Mouse (Mus musculus): ENCODE results near the gene Zmiz1. TPM values are rescaled to one million over a fixed set of nuclear protein-coding genes. Genes with fewer than 3 reads are reported as not detected.

The Zmiz1 gene
- polyA plus RNA-seq, 1 experiment from 2014 or later: 37.0 TPM

DNA sequence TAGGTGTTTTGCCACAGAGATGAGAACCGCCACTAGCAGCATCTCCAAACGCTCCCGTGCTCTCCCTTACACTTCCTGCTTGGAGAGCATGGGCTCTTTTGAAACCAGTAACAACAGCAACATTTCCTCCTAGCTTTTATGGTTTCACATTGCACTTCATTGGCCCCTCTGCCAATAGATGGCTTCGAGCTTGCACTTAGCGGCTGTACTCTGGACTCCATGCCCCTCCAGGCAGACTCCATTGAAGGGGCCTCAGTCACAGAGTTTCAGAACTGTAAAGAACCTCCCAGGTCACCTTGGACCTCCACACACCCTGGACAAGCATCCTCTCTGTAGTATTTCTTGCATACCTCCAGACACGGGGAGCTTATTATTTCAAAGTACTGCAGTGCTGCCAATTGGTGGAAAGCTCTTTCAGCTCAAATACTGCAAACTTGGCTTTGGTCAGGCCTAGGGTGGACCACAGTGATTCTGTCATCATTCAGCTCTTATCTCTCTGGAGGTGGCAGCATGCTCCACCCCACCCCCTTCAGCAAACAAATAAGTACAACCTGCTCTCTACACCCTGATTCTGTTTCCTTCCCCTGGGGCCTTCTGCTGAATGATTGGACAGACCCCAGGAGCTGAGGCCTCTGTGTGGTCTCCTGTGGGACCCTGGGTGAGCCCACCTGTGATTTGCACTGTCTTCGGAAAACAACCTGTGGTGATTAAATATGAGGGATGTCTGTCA is 227.4 kb downstream of the Zmiz1 start:
- Histone ChIP-seq H3K27ac (ENCODE audit: low read depth, low read length) (no peak overlapping the region), H3K4me3 (ENCODE audit: low read depth, low read length) (no peak overlapping the region), H3K4me1 (ENCODE audit: control insufficient read depth, insufficient read depth, low read length) (no peaks in the 10 kb centered on the region), H3K27me3 (replicated peaks; ENCODE audit: control insufficient read depth, insufficient read depth, low read length) (no peaks in the 10 kb centered on the region), H3K36me3 (ENCODE audit: control insufficient read depth, insufficient read depth, low read length) (no peaks in the 10 kb centered on the region), H3K9ac (ENCODE audit: low read length) (no peak overlapping the region), H3K9me3 (replicated peaks; ENCODE audit: control insufficient read depth, low read length) (no peaks in the 10 kb centered on the region), H3K4me2 (ENCODE audit: low read length) (no peak overlapping the region)
- WGBS: 93% methylated on average over 7 of the region's 7 CpGs
- DNase-seq (ENCODE audit: low spot score) (no peak), ATAC-seq (no peak)

DNA sequence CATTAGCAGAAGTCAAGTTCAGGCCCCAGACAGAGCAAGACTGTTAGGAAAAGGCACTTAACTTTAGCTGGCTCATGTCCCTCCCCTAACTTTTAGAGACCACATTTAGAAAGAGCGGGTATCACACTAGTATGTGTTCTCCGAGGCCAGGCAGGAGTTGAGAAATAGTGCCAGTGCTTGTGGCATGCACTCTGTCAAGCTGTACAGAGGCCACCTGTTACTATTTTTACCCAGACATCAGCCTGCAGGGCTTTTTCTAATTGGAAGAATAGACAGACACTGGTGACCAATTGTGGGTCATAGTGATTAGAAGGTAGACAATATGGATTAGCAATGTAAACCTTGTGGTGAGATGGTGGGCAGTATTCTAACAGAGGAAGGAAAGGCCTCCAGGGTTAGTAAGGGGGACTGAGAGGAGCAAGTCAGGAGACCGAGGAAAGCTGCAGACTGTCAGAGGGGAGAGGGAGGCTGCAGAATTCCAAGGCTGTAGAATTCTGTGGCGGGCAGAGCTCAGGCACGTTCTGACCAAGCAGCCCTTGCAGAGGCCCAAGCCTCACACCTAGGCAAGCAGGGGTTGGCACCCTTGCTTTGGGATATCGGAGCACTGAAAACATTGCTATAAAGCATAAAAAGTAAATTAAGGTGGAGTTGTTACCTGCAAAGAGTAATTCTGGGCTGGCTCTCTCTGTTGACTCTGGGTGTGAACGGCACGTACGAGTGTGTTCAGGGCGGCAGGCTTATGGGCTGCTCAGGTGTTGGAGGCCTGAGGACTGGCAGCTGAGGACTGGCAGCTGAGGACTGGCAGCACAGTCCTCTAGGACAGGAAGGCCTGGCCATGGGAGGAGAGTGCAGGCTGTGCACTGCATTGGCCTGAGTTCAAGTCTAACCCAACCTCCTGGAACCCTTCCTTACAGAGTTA is 228.3 kb downstream of the Zmiz1 start:
- H3K9ac ChIP-seq (ENCODE audit: low read length): no peak overlapping the region
- DNase-seq (ENCODE audit: low spot score) (no peak), ATAC-seq (no peak)
- no peak overlapping the region for H3K27ac ChIP-seq (ENCODE audit: low read depth, low read length)
- H3K9me3 ChIP-seq (replicated peaks; ENCODE audit: control insufficient read depth, low read length): no peaks in the 10 kb centered on the region
- no peaks in the 10 kb centered on the region for H3K27me3 ChIP-seq (replicated peaks; ENCODE audit: control insufficient read depth, insufficient read depth, low read length)
- no peak overlapping the region for H3K4me3 ChIP-seq (ENCODE audit: low read depth, low read length)
- no peaks in the 10 kb centered on the region for H3K4me1 ChIP-seq (ENCODE audit: control insufficient read depth, insufficient read depth, low read length)
- H3K4me2 ChIP-seq (ENCODE audit: low read length): no peak overlapping the region
- H3K36me3 ChIP-seq (ENCODE audit: control insufficient read depth, insufficient read depth, low read length): no peaks in the 10 kb centered on the region
- 83% methylated on average over 10 of the region's 10 CpGs for WGBS

DNA sequence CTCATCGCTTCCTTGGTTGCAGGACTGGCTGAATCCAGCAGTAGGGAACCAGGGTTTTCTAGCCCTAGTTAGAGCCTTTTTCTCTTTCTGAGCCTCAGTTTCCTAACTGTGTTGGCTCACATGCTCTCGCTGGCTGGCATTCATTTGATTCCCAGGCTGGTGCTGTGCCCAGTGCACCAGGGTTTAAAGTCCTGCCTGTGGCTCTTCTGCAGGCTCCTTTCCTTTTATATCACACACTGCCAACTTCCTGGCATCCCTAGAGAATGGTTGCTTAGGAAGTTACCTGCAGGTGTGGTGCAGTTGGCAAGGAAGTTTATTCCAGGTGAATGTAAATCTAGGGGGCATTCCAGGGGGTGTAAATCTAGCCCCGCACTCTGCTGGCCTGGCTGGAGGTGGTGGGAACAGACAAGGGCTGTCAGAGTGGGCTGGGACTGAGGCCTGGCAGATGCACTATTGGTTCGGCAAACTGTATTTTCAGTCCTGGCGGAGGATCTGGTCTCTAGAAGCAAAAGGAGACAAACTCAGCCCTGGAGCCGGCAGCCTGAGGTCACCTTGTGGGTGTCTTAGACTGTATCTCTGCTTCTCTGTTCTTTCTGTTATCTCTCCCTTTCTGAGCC is 234.4 kb downstream of the Zmiz1 start:
- H3K27me3 ChIP-seq (replicated peaks; ENCODE audit: control insufficient read depth, insufficient read depth, low read length): no peaks in the 10 kb centered on the region
- H3K4me3 ChIP-seq (ENCODE audit: low read depth, low read length): peak overlapping the region; percentile 88; the same call in 1 of the 2 replicates
- H3K4me2 ChIP-seq (ENCODE audit: low read length): peak overlapping the region; percentile 98
- DNase-seq (ENCODE audit: low spot score): no peak
- H3K4me1 ChIP-seq (ENCODE audit: control insufficient read depth, insufficient read depth, low read length): peaks cover 12% of the 10 kb centered on the region
- 66% methylated on average over 6 of the region's 6 CpGs for WGBS
- no peak overlapping the region for H3K27ac ChIP-seq (ENCODE audit: low read depth, low read length)
- peak overlapping the region; percentile 40 for H3K9ac ChIP-seq (ENCODE audit: low read length)
- peaks cover 23% of the 10 kb centered on the region for H3K36me3 ChIP-seq (ENCODE audit: control insufficient read depth, insufficient read depth, low read length)
- H3K9me3 ChIP-seq (replicated peaks; ENCODE audit: control insufficient read depth, low read length): no peaks in the 10 kb centered on the region
- ATAC-seq: peak; percentile 54

DNA sequence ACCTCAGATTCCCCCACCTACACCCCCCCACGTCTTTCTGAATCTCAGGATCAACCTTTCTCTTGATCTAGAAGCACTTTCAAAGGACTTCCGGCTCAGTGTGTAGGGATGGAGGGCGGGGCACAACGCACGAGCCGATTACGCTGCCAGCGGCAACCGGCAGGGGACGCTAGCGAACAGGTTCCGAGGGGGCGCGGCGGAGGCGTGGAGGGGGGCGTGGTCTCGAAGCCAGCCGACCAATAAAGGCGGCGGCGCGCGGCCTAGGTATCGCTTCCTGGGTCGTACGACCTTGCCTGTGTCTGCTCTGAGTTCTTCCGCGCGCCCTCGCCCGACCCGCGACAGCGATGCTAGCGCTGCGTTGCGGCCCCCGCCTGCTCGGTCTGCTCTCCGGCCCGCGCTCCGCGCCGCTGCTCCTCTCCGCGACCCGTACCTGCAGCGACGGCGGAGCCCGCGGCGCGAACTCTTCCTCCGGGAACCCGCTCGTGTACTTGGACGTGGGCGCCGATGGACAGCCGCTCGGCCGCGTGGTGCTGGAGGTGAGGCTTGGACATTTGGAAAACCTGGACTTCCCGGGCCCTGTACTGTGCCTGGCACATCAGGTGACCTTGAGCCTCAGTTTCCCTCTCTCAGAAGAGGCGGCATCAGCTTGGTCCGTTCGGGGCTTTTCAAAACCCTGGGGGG is 235.0 kb downstream of the Zmiz1 start, which contains the start of gene Ppif:
Ppif (plus strand) TSS at position 267 of the 681 bp plus-strand sequence.
- no peaks in the 10 kb centered on the region for H3K27me3 ChIP-seq (replicated peaks; ENCODE audit: control insufficient read depth, insufficient read depth, low read length)
- no peak within 1 kb of the TSS for H3K27ac ChIP-seq (ENCODE audit: low read depth, low read length)
- H3K4me2 ChIP-seq (ENCODE audit: low read length): peak within 1 kb of the TSS; percentile 98
- H3K4me3 ChIP-seq (ENCODE audit: low read depth, low read length): peak within 1 kb of the TSS; percentile 88
- peaks cover 29% of the 10 kb centered on the region for H3K36me3 ChIP-seq (ENCODE audit: control insufficient read depth, insufficient read depth, low read length)
- ATAC-seq: peak; percentile 95
- no peaks in the 10 kb centered on the region for H3K9me3 ChIP-seq (replicated peaks; ENCODE audit: control insufficient read depth, low read length)
- H3K9ac ChIP-seq (ENCODE audit: low read length): peak within 1 kb of the TSS; percentile 83
- DNase-seq (ENCODE audit: low spot score): peak; percentile 96
- WGBS: 0% methylated on average over 70 of the region's 70 CpGs
- peaks cover 12% of the 10 kb centered on the region for H3K4me1 ChIP-seq (ENCODE audit: control insufficient read depth, insufficient read depth, low read length)

DNA sequence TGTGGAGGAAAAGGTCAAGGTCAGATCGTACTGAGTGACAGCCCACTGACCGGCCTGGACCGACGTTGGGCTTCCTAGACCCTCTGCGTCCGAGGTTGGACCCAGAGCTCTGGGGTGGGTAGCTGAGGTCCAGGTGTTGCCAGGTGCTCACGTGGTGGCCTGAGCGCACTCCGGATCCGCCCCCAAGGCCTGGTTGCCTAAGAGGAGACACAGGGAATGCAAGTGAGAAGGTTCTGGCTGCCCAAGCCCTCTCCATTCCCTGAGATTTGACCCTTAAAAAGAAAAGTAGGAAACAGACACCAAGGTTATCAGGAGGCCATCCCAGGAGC is 235.5 kb downstream of the Zmiz1 start:
- DNase-seq (ENCODE audit: low spot score): no peak
- H3K9me3 ChIP-seq (replicated peaks; ENCODE audit: control insufficient read depth, low read length): no peaks in the 10 kb centered on the region
- H3K27me3 ChIP-seq (replicated peaks; ENCODE audit: control insufficient read depth, insufficient read depth, low read length): no peaks in the 10 kb centered on the region
- H3K4me1 ChIP-seq (ENCODE audit: control insufficient read depth, insufficient read depth, low read length): peaks cover 12% of the 10 kb centered on the region
- H3K36me3 ChIP-seq (ENCODE audit: control insufficient read depth, insufficient read depth, low read length): peaks cover 34% of the 10 kb centered on the region
- peak; percentile 6; the same call in 1 of the 2 replicates for ATAC-seq
- no peak overlapping the region for H3K27ac ChIP-seq (ENCODE audit: low read depth, low read length)
- H3K4me3 ChIP-seq (ENCODE audit: low read depth, low read length): peak overlapping the region; percentile 88
- peak overlapping the region; percentile 98 for H3K4me2 ChIP-seq (ENCODE audit: low read length)
- peak overlapping the region; percentile 83 for H3K9ac ChIP-seq (ENCODE audit: low read length)
- WGBS: 0% methylated on average over 10 of the region's 10 CpGs

DNA sequence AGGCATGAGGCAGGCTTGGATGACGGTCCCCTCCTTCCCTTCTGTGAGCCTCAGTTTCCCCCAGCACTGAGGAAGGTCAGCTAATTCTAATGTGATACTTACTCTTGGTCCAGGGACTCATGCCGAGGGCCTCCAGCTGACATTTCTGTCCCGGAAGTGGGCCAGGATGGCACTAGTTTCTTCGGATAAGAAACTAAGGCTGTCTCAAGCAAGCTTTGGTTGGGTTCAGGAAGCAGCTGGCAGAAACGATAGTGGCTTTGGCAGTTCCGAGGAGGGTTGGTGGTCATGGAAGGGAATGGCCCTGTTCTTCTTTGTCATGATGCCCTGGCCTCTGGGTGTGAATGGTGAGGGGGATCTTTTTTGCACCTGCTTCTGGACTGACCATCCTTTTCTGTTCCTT is 236.1 kb downstream of the Zmiz1 start:
- ATAC-seq (no peak), DNase-seq (ENCODE audit: low spot score) (no peak)
- Histone ChIP-seq H3K9ac (ENCODE audit: low read length) (peak overlapping the region; percentile 83), H3K27me3 (replicated peaks; ENCODE audit: control insufficient read depth, insufficient read depth, low read length) (no peaks in the 10 kb centered on the region), H3K9me3 (replicated peaks; ENCODE audit: control insufficient read depth, low read length) (no peaks in the 10 kb centered on the region), H3K4me1 (ENCODE audit: control insufficient read depth, insufficient read depth, low read length) (peaks cover 12% of the 10 kb centered on the region), H3K27ac (ENCODE audit: low read depth, low read length) (no peak overlapping the region), H3K4me2 (ENCODE audit: low read length) (peak overlapping the region; percentile 98), H3K4me3 (ENCODE audit: low read depth, low read length) (peak overlapping the region; percentile 88; the same call in 1 of the 2 replicates), H3K36me3 (ENCODE audit: control insufficient read depth, insufficient read depth, low read length) (peaks cover 39% of the 10 kb centered on the region)
- 69% methylated on average over 6 of the region's 6 CpGs for WGBS

DNA sequence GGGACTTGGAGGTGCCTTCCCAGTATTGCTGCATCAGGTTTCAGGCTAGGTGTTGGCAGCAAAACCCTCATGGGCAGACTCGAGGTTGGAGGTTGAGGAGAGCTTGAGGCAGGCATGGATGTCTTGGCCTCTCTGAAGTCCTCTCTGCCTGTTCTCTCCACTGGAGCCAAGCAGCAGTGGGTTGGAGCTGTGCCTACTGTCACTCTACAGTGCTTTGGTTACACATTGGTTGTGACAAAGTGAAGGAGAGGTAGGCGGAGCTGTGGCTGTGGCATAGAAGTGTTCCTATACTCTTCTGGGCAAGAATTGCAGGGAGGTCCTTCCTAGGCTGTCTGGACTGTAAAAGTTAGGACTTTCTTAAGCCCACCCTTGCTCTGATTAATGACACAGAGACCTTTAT is 237.4 kb downstream of the Zmiz1 start:
- DNase-seq (ENCODE audit: low spot score) (no peak), ATAC-seq (no peak)
- peaks cover 43% of the 10 kb centered on the region for H3K36me3 ChIP-seq (ENCODE audit: control insufficient read depth, insufficient read depth, low read length)
- no peaks in the 10 kb centered on the region for H3K27me3 ChIP-seq (replicated peaks; ENCODE audit: control insufficient read depth, insufficient read depth, low read length)
- H3K4me2 ChIP-seq (ENCODE audit: low read length): no peak overlapping the region
- WGBS: 60% methylated on average over 2 of the region's 2 CpGs
- no peaks in the 10 kb centered on the region for H3K9me3 ChIP-seq (replicated peaks; ENCODE audit: control insufficient read depth, low read length)
- H3K4me3 ChIP-seq (ENCODE audit: low read depth, low read length): no peak overlapping the region
- peaks cover 12% of the 10 kb centered on the region for H3K4me1 ChIP-seq (ENCODE audit: control insufficient read depth, insufficient read depth, low read length)
- H3K27ac ChIP-seq (ENCODE audit: low read depth, low read length): no peak overlapping the region
- no peak overlapping the region for H3K9ac ChIP-seq (ENCODE audit: low read length)

DNA sequence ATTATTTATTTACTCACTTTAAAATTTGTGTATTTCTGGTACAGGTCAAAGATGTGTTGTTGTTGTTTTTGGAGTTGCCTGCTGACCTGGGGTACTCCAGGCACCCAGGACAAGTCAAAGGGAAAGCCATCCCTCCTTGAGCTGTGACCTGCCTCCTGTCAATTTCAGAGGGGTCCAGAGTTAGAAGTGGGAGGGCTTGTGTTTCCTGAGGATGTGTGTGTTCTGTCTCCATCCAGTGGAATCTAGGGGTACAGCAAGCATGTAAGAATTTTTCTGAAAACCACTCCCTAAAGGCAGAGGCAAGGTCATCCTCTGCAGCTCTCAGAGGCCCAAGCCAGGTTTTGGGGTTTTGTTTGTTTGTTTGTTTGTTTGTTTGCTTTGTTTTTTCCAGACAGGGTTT is 243.0 kb downstream of the Zmiz1 start:
- peak; percentile 77 for DNase-seq (ENCODE audit: low spot score)
- Histone ChIP-seq H3K4me2 (ENCODE audit: low read length) (no peak overlapping the region), H3K4me1 (ENCODE audit: control insufficient read depth, insufficient read depth, low read length) (no peaks in the 10 kb centered on the region), H3K36me3 (ENCODE audit: control insufficient read depth, insufficient read depth, low read length) (peaks cover 34% of the 10 kb centered on the region), H3K27me3 (replicated peaks; ENCODE audit: control insufficient read depth, insufficient read depth, low read length) (no peaks in the 10 kb centered on the region), H3K9me3 (replicated peaks; ENCODE audit: control insufficient read depth, low read length) (no peaks in the 10 kb centered on the region), H3K27ac (ENCODE audit: low read depth, low read length) (no peak overlapping the region), H3K4me3 (ENCODE audit: low read depth, low read length) (no peak overlapping the region), H3K9ac (ENCODE audit: low read length) (no peak overlapping the region)
- ATAC-seq: no peak

Measured in forebrain, embryonic 14.5 days (tissue).